Comparison of ENCODE assay signal across 23 mouse cellular contexts in the genomic region with DNA sequence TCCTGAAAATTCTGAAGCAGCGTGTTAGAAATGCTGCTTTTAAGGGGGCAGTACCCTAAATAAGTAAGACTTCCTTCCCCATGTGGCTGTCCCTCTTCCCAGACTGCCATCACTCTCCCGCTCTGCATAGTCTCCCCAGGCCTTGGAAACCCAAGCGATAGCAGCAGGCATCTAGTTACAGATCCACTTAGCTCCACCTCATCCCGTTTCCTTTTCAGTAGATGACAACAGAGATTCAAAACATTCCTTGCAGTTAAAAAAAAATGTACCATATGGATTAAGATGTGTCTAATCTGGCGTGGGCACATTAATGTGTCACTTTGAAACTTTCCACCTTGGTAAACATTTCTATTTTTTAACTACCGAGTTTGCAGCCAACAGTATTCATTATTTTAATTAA. TPM values are rescaled to one million over a fixed set of nuclear protein-coding genes. Genes with fewer than 3 reads are reported as not detected.
A peak's percentile ranks its signal among the peaks of the same experiment; 100 is the strongest.
DNase-seq lines count a peak whose midpoint lies in the region; ATAC-seq and TF ChIP-seq lines count a peak whose summit lies in the region.
"Had no signal": no experiment of that assay in that cellular context is flagged by ENCODE, and none has a peak within 500 bp of the region (broad histone marks: within the 10 kb centered on the region; RNA-seq: fewer than 3 reads in every experiment).

No protein-coding gene starts in this region.

- no peak for TF ChIP-seq CTCF in forebrain, postnatal 0 days (IDR thresholded peaks at IDR 0.05; ENCODE audit: low read depth)
- no peak for TF ChIP-seq CTCF in heart, adult 2 months (IDR thresholded peaks at IDR 0.05)
- no peak for TF ChIP-seq CTCF in kidney, adult 2 months (conservative IDR thresholded peaks at IDR 0.05; ENCODE audit: insufficient read depth, insufficient read length, low read depth, low read length)

- H3K79me2 ChIP-seq in heart, adult 2 months (replicated peaks; ENCODE audit: control insufficient read depth, insufficient read depth, low read length) = no peaks in the 10 kb centered on the region

- H3K27me3 ChIP-seq in forebrain, postnatal 0 days (ENCODE audit: insufficient read depth, low read length) = no peaks in the 10 kb centered on the region
- H3K27me3 ChIP-seq in forebrain, embryonic 11.5 days (ENCODE audit: control insufficient read depth, insufficient read depth, low read length) = no peaks in the 10 kb centered on the region
- H3K27me3 ChIP-seq in heart, adult 2 months (ENCODE audit: control insufficient read depth, insufficient read depth, low read length) = no peaks in the 10 kb centered on the region
- no peaks in the 10 kb centered on the region for H3K27me3 ChIP-seq in kidney, embryonic 16.5 days (ENCODE audit: insufficient read depth, low read length)
- no peaks in the 10 kb centered on the region for H3K27me3 ChIP-seq in kidney, adult 2 months (replicated peaks; ENCODE audit: control insufficient read depth, insufficient read depth, low read length)
- H3K27me3 ChIP-seq in midbrain, embryonic 13.5 days = no peaks in the 10 kb centered on the region
- H3K27me3 ChIP-seq: CH12.LX; embryonic facial prominence, embryonic 15.5 days; forebrain, embryonic 12.5 days; heart, embryonic 13.5 days; hindbrain, embryonic 12.5 days; intestine, embryonic 15.5 days had no signal

- H3K27ac ChIP-seq in forebrain, postnatal 0 days (ENCODE audit: low read depth, low read length) = no peak overlapping the region
- no peak overlapping the region for H3K27ac ChIP-seq in forebrain, embryonic 11.5 days (ENCODE audit: low read depth, low read length)
- H3K27ac ChIP-seq in heart, adult 2 months = peak overlapping the region; percentile 61
- 0 out of 2 replicates have a peak overlapping the region, but pooled peaks have one; percentile 11 for H3K27ac ChIP-seq in kidney, embryonic 16.5 days (ENCODE audit: low read length)
- H3K27ac ChIP-seq in kidney, adult 2 months (ENCODE audit: insufficient read depth, low read depth, low read length) = no peak overlapping the region
- H3K27ac ChIP-seq in midbrain, embryonic 13.5 days = no peak overlapping the region
- H3K27ac ChIP-seq: embryonic facial prominence, embryonic 15.5 days; forebrain, embryonic 12.5 days; heart, embryonic 13.5 days; hindbrain, embryonic 12.5 days; intestine, embryonic 15.5 days had no signal

- no peak overlapping the region for H3K9ac ChIP-seq in forebrain, postnatal 0 days
- no peak overlapping the region for H3K9ac ChIP-seq in forebrain, embryonic 11.5 days (ENCODE audit: low read length)
- no peak overlapping the region; the same call in 1 of the 2 replicates for H3K9ac ChIP-seq in heart, adult 2 months (ENCODE audit: low read depth, low read length)
- H3K9ac ChIP-seq in kidney, embryonic 16.5 days (replicated peaks; ENCODE audit: low read length) = no peak overlapping the region
- H3K9ac ChIP-seq in midbrain, embryonic 13.5 days (replicated peaks) = no peak overlapping the region
- H3K9ac ChIP-seq: embryonic facial prominence, embryonic 15.5 days; forebrain, embryonic 12.5 days; heart, embryonic 13.5 days; hindbrain, embryonic 12.5 days; intestine, embryonic 15.5 days had no signal

- ATAC-seq in forebrain, postnatal 0 days = peak; percentile 66
- ATAC-seq in forebrain, embryonic 11.5 days (replicated peaks; ENCODE audit: low FRiP score) = no peak
- peak; percentile 64; the same call in 1 of the 2 replicates for ATAC-seq in kidney, embryonic 16.5 days (ENCODE audit: low FRiP score, low TSS enrichment)
- no peak for ATAC-seq in midbrain, embryonic 13.5 days
- ATAC-seq: activated CD4-positive, CD25-positive, alpha-beta regulatory T cell, adult 4 months; intestine, embryonic 15.5 days; Patski had no signal

- no peaks in the 10 kb centered on the region for H3K4me1 ChIP-seq in forebrain, postnatal 0 days (ENCODE audit: insufficient read depth)
- no peaks in the 10 kb centered on the region for H3K4me1 ChIP-seq in forebrain, embryonic 11.5 days (replicated peaks; ENCODE audit: control insufficient read depth, insufficient read depth, low read length)
- H3K4me1 ChIP-seq in heart, adult 2 months (ENCODE audit: control insufficient read depth, insufficient read depth, low read length) = peaks cover 10% of the 10 kb centered on the region
- H3K4me1 ChIP-seq in kidney, embryonic 16.5 days (ENCODE audit: insufficient read depth, low read length) = peaks cover 18% of the 10 kb centered on the region
- H3K4me1 ChIP-seq in kidney, adult 2 months (ENCODE audit: control insufficient read depth, insufficient read depth, low read length) = no peaks in the 10 kb centered on the region
- peaks cover 19% of the 10 kb centered on the region for H3K4me1 ChIP-seq in midbrain, embryonic 13.5 days (replicated peaks)
- H3K4me1 ChIP-seq: hindbrain, embryonic 12.5 days; intestine, embryonic 15.5 days had no signal

- H3K4me3 ChIP-seq in forebrain, postnatal 0 days (ENCODE audit: low read depth, low read length) = no peak overlapping the region
- H3K4me3 ChIP-seq in forebrain, embryonic 11.5 days (ENCODE audit: low read depth, low read length) = no peak overlapping the region
- H3K4me3 ChIP-seq in heart, adult 2 months = no peak overlapping the region
- H3K4me3 ChIP-seq in kidney, embryonic 16.5 days (ENCODE audit: low read length) = no peak overlapping the region
- H3K4me3 ChIP-seq in kidney, adult 2 months (ENCODE audit: insufficient read depth, low read depth, low read length) = no peak overlapping the region
- no peak overlapping the region for H3K4me3 ChIP-seq in midbrain, embryonic 13.5 days (replicated peaks)
- H3K4me3 ChIP-seq: embryonic facial prominence, embryonic 15.5 days; erythroblast, embryonic 14.5 days; forebrain, embryonic 12.5 days; heart, embryonic 13.5 days; hindbrain, embryonic 12.5 days; intestine, embryonic 15.5 days had no signal

- no peak for TF ChIP-seq POLR2A in heart, adult 2 months (IDR thresholded peaks at IDR 0.05; ENCODE audit: insufficient read depth, low read depth, low read length)
- TF ChIP-seq POLR2A in kidney, adult 2 months (IDR thresholded peaks at IDR 0.05; ENCODE audit: low read depth, low read length) = no peak

- no peaks in the 10 kb centered on the region for H3K9me3 ChIP-seq in forebrain, postnatal 0 days (ENCODE audit: low read length)
- H3K9me3 ChIP-seq in forebrain, embryonic 11.5 days (ENCODE audit: control insufficient read depth, low read length) = no peaks in the 10 kb centered on the region
- no peaks in the 10 kb centered on the region for H3K9me3 ChIP-seq in kidney, embryonic 16.5 days (ENCODE audit: low read length)
- no peaks in the 10 kb centered on the region for H3K9me3 ChIP-seq in midbrain, embryonic 13.5 days
- H3K9me3 ChIP-seq: embryonic facial prominence, embryonic 15.5 days; forebrain, embryonic 12.5 days; heart, embryonic 13.5 days; hindbrain, embryonic 12.5 days; intestine, embryonic 15.5 days had no signal

- WGBS in forebrain, postnatal 0 days = 30% methylated on average over 6 of the region's 6 CpGs
- 58% methylated on average over 6 of the region's 6 CpGs for WGBS in forebrain, embryonic 11.5 days
- 26% methylated on average over 6 of the region's 6 CpGs for WGBS in heart, adult 2 months
- WGBS in kidney, embryonic 16.5 days = 28% methylated on average over 6 of the region's 6 CpGs
- 29% methylated on average over 6 of the region's 6 CpGs for WGBS in kidney, adult 2 months
- 44% methylated on average over 6 of the region's 6 CpGs for WGBS in midbrain, embryonic 13.5 days

- peak; percentile 29 for DNase-seq in forebrain, postnatal 0 days
- no peak for DNase-seq in forebrain, embryonic 11.5 days (ENCODE audit: low spot score)
- DNase-seq in heart, adult 2 months = no peak
- no peak for DNase-seq in heart, adult 8-10 months (ENCODE audit: low spot score)
- DNase-seq in kidney, adult 2 months = no peak
- DNase-seq in brain, adult 2 months (ENCODE audit: low read depth, low spot score) = peak; percentile 63
- DNase-seq: adrenal gland, postnatal 14 days; cerebellum, adult 18-20 months; cerebellum, adult 9-11 months; cerebellum, postnatal 36 days; gastrocnemius, postnatal 14 days; heart, postnatal 4 days had no signal

- intact Hi-C loops in heart, adult 2 months (cut with DNase I) = loop anchor here (5.0 kb wide), 1 partner anchor 49 kb away; a partner anchor contains a TSS

- no peak overlapping the region for H3K4me2 ChIP-seq in forebrain, postnatal 0 days (ENCODE audit: low read depth)
- H3K4me2 ChIP-seq in forebrain, embryonic 11.5 days (ENCODE audit: low read depth, low read length, severe bottlenecking) = no peak overlapping the region
- no peak overlapping the region for H3K4me2 ChIP-seq in kidney, embryonic 16.5 days (replicated peaks; ENCODE audit: low read depth, low read length)
- H3K4me2 ChIP-seq in midbrain, embryonic 13.5 days (replicated peaks) = no peak overlapping the region
- H3K4me2 ChIP-seq: embryonic facial prominence, embryonic 15.5 days; forebrain, embryonic 12.5 days; heart, embryonic 13.5 days; hindbrain, embryonic 12.5 days; intestine, embryonic 15.5 days had no signal

- H3K36me3 ChIP-seq in forebrain, postnatal 0 days (ENCODE audit: insufficient read depth) = no peaks in the 10 kb centered on the region
- no peaks in the 10 kb centered on the region for H3K36me3 ChIP-seq in forebrain, embryonic 11.5 days (ENCODE audit: control insufficient read depth, insufficient read depth, low read length)
- H3K36me3 ChIP-seq in heart, adult 2 months (ENCODE audit: control insufficient read depth, insufficient read depth, low read length) = peaks cover 3% of the 10 kb centered on the region; the same call in 1 of the 2 replicates
- no peaks in the 10 kb centered on the region for H3K36me3 ChIP-seq in kidney, embryonic 16.5 days (ENCODE audit: insufficient read depth, low read length)
- no peaks in the 10 kb centered on the region for H3K36me3 ChIP-seq in kidney, adult 2 months (ENCODE audit: control insufficient read depth, insufficient read depth, low read length)
- no peaks in the 10 kb centered on the region for H3K36me3 ChIP-seq in midbrain, embryonic 13.5 days
- H3K36me3 ChIP-seq: embryonic facial prominence, embryonic 15.5 days; forebrain, embryonic 12.5 days; heart, embryonic 13.5 days; hindbrain, embryonic 12.5 days; intestine, embryonic 15.5 days had no signal

- no peak for TF ChIP-seq EP300 in heart, adult 2 months (IDR thresholded peaks at IDR 0.05; ENCODE audit: insufficient read depth, low read depth, low read length)

RNA-seq across cellular contexts. Expression of a gene that starts 48.1 kb away (rescaled TPM):
- total RNA-seq in forebrain, postnatal 0 days (2014; rRNA removed) = 82.6 and 95.2 TPM in 2 replicates
- 7.0 and 10.8 TPM in 2 replicates for polyA plus RNA-seq in forebrain, postnatal 0 days (2015; fragmentation: Nextera tagmentation; extraction: Ambion mirVana)
- 0.92 and 1.2 TPM in 2 replicates for polyA plus RNA-seq in forebrain, embryonic 11.5 days (2014; fragmentation: Nextera tagmentation; extraction: Ambion mirVana)
- total RNA-seq in heart, adult 2 months (2021) = 1 to 10 TPM; 3.0 to 3.9 TPM
- polyA plus RNA-seq in heart, adult 2 months (2012; rRNA removed) = 2.7 and 3.3 TPM in 2 replicates
- total RNA-seq in heart, adult 8-10 months (2022) = 1 to 10 TPM; 2.7 to 3.8 (median 3.4) TPM
- polyA plus RNA-seq in kidney, embryonic 16.5 days (2015; fragmentation: Nextera tagmentation; extraction: Ambion mirVana) = 0.91 and 1.1 TPM in 2 replicates
- 1.6 and 1.9 TPM in 2 replicates for polyA plus RNA-seq in kidney, adult 2 months (2012; rRNA removed)
- polyA plus RNA-seq in midbrain, embryonic 13.5 days (2015; fragmentation: Nextera tagmentation; extraction: Ambion mirVana) = 4.9 and 6.3 TPM in 2 replicates
- polyA plus RNA-seq: activated CD4-positive, CD25-positive, alpha-beta regulatory T cell, adult 4 months; erythroblast, embryonic 14.5 days had no signal

Comparison
In these comparisons a context has a peak if more than half of its experiments do, and no peak if none do; other contexts are left out.
1. ATAC-seq: peak in forebrain, postnatal 0 days (single experiment) and kidney, embryonic 16.5 days (single experiment); none in forebrain, embryonic 11.5 days (single experiment) and midbrain, embryonic 13.5 days (single experiment).
2. DNase-seq: peak in forebrain, postnatal 0 days (single experiment) and brain, adult 2 months (single experiment); none in forebrain, embryonic 11.5 days (single experiment), heart, adult 2 months (0 of 2), heart, adult 8-10 months (single experiment) and kidney, adult 2 months (single experiment).
3. H3K27ac ChIP-seq: peak in heart, adult 2 months (single experiment) and kidney, embryonic 16.5 days (single experiment); none in forebrain, postnatal 0 days (single experiment), forebrain, embryonic 11.5 days (single experiment), kidney, adult 2 months (single experiment) and midbrain, embryonic 13.5 days (single experiment).